Mouse (Mus musculus) heart, adult 8-10 months (tissue): ENCODE results near the gene Lcmt2. TPM values are rescaled to one million over a fixed set of nuclear protein-coding genes. Genes with fewer than 3 reads are reported as not detected.

Source experiments
- DNase-seq: peaks from one replicate; pipeline ENCODE4 v3.0.0; 2022; ENCODE audit warnings: low spot score
- total RNA-seq, 4 experiments: library from RNA; stranded (reverse); gene quantifications; 2 replicates each; pipeline ENCODE4 v1.2.4; 2022

The Lcmt2 gene
- total RNA-seq, 4 experiments from 2014 or later = 10.0 to 11.5 (median 10.3) TPM

GRCm38 (mm10) chr2:121119260-121119659, 21.2 kb downstream of the Lcmt2 start:
- no peak for DNase-seq

DNA sequence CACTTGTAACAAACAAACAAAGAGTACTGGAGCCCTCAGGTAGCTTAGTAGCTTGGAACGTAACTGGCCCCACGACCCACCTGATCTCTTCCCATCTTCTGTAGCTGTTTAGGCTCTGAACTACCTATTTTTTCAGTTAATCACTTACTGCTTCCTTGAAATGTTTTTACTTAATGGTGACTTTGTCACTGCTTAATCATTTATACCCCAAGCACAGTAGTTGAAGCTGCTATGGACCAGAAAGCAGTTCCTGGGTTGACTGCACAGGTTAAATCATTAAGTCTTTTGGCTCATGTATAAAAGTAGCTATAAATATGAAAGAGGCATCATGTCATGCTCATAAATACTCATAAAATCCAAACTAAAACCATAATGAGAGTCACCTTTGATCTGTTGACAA, 25.0 kb downstream of the Lcmt2 start:
- no peak for DNase-seq

DNA sequence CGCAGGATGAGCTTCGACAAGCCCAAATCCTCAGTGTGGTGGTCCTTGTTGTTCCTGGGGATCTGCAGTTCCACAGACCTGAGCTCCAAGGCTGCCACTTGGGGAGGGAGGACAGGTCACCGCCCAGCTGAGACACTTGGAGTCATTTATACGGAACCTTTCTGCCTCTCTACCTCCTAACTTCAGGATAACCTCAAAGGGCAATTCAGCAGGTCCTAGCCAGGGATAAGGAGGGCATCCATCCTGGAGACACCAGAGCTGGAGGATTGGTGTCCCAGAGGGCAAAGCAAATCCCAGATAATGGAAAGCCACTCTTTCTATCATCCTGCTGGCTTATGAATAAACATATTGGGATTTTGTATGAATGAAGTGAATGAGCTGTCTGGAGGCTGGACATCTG, 30.8 kb downstream of the Lcmt2 start, which contains the start of gene Tgm7:
TSS of gene Tgm7 (minus strand) at position 101 of the 400 bp plus-strand sequence.
- DNase-seq = no peak

DNA sequence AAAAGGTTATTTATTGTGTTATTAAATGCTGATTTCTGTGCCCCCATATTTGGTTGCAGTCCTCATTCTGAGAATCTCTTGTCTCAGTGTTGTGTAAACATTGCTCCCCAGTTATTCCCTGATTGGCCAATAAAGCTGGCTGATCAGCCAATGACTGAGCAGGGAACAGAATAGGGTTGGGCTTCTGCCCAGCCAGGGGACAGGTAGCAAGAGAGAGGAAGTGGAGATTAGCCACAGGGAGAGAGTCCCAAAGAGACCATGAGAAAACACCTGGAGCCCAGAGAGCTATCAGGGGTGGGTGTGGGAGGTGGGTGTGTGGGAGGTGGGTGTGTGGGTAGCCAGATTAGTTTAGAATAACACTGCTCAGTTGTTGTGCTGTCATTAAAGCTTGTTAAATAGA, 34.5 kb downstream of the Lcmt2 start:
- no peak for DNase-seq

GRCm38 (mm10) chr2:121102051-121102450, 38.4 kb downstream of the Lcmt2 start:
- peak; percentile 33 for DNase-seq

- no peak for DNase-seq
Observed at GRCm38 (mm10) chr2:121089751-121090150, 50.7 kb downstream of the Lcmt2 start.

DNA sequence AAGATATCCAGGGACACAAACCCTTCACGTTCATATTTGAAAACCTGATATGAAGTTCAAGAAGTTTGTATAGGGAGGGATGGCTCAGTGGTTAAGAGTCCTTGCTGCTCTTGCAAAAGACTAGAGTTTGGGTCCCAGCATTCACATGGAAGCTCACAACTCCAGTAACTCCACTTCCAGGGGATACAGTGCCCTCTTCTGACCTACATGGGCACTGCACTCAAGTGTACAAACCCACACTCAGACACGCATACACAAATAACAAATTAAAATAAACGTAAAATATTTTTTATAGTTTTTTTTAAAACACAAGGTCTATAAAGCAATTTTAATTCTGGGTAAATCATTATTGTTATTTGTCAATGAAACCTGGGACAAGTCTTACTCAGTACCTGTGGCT, 51.9 kb downstream of the Lcmt2 start:
- DNase-seq = no peak

DNA sequence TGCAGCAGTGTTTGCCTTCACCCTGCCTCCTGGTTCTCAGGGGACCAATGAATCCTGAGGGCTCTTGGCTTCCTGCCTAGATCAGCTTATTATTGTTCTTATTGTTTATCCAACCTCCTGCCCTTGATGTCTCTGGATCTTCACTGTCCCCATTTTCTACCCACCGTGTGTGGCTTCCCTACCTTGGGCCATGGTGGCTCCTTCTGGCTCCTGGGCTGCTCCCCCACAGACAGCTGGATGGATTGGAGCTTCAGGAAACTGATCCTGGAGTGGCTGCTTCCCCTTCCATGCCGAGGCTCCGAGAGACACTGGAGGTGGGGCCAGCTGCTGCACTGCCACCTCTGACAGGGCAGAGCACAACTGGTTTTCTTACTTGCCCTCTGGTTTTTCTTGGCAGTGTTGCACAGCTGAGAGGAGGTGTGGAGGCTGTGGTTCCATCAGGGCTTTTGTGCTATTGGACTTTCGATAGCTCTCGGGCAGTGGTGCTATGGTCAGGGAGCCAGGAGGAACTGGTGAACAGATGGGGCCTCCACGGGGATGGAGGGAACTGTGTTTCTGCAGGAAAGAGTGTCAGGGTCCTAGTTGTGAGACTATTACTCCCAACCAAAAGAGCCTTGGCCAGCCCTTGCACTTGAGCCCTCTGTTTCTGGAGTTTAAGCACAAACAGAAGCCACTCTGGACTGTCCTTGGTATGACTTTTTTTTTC, 54.8 kb downstream of the Lcmt2 start, which contains the start of gene Tgm5:
TSS of gene Tgm5 (minus strand) at position 362 of the 706 bp plus-strand sequence.
- DNase-seq = no peak

- DNase-seq = no peak
Observed at GRCm38 (mm10) chr2:121082626-121083025, 57.8 kb downstream of the Lcmt2 start.

Other genes with a start within 250 kb of the Lcmt2 start
- 10 to 100 TPM; 21.2 to 25.4 (median 24.0) TPM for gene Ubr1, start 169.9 kb downstream of the Lcmt2 start, total RNA-seq
- 1 to 10 TPM; 3.7 to 4.7 (median 4.0) TPM for gene Tmem62, start 163.6 kb downstream of the Lcmt2 start, total RNA-seq
- gene Ccndbp1, start 132.2 kb downstream of the Lcmt2 start, total RNA-seq = 10 to 100 TPM; 27.6 to 30.7 (median 29.5) TPM
- gene Epb42, start 103.6 kb downstream of the Lcmt2 start, total RNA-seq = under 1 TPM in 1 of 4 experiments, not detected in 3; 0.63 TPM
- gene Tgm5, start 54.8 kb downstream of the Lcmt2 start, total RNA-seq = not detected
- not detected for gene Tgm7, start 30.9 kb downstream of the Lcmt2 start, total RNA-seq
- gene Adal, start 225 bp downstream of the Lcmt2 start, total RNA-seq = 10 to 100 TPM in 2 of 4 experiments, 1 to 10 TPM in 2; 9.6 to 11.7 (median 10.3) TPM
- gene Tubgcp4, start 30.0 kb upstream of the Lcmt2 start, total RNA-seq = 10 to 100 TPM; 15.4 to 17.0 (median 15.8) TPM
- gene Zscan29, start 30.5 kb upstream of the Lcmt2 start, total RNA-seq = 1 to 10 TPM; 6.0 to 6.6 (median 6.4) TPM
- gene Trp53bp1, start 130.8 kb upstream of the Lcmt2 start, total RNA-seq = 10 to 100 TPM; 30.3 to 39.2 (median 33.5) TPM
- 1 to 10 TPM; 4.7 to 6.0 (median 5.2) TPM for gene Map1a, start 148.9 kb upstream of the Lcmt2 start, total RNA-seq
- gene Ppip5k1, start 214.7 kb upstream of the Lcmt2 start, total RNA-seq = 100 to 1,000 TPM in 3 of 4 experiments, 10 to 100 TPM in 1; 88.4 to 110 (median 104) TPM
- gene Ckmt1, start 217.1 kb upstream of the Lcmt2 start, total RNA-seq = 1 to 10 TPM; 1.3 to 2.9 (median 2.2) TPM
- gene Strc, start 246.5 kb upstream of the Lcmt2 start, total RNA-seq = under 1 TPM in 1 of 4 experiments, not detected in 3; 0.09 TPM